Mouse (Mus musculus): ENCODE results near the gene Ndufb8. TPM values are rescaled to one million over a fixed set of nuclear protein-coding genes. Genes with fewer than 3 reads are reported as not detected.
A peak's percentile ranks its signal among the peaks of the same experiment; 100 is the strongest.

Ndufb8 gene
- polyA plus RNA-seq, 1 experiment from 2014 or later: 838 TPM

DNA sequence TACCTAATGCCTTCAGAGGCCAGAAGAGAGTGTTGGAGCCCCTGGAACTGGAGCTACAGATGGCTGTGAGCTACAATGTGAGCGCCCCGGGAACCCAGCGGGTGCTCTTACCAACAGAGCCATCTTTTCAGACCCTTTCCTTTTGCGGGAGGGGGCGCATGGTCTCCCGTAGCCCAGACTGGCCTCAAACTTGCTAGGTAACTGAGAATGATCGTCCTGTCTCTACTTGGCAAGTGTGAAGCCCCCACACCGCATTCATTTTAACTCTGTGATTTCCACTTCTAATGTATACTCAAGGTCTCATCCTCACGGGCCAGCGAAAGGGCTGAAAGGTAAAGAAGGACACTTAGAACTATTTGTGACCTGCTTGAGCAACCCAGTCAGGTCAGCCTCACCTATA lies 10.9 kb downstream of the Ndufb8 start:
- ATAC-seq: no peak
- WGBS: 54% methylated on average over 10 of the region's 10 CpGs

GRCm38 (mm10) chr19:44542694-44543178 lies 12.5 kb downstream of the Ndufb8 start:
- no peak for ATAC-seq
- Histone ChIP-seq H3K36me3 (ENCODE audit: control insufficient read depth, insufficient read depth, low read length) (no peaks in the 10 kb centered on the region), H3K4me2 (ENCODE audit: low read length) (no peak overlapping the region), H3K9ac (ENCODE audit: low read depth, low read length) (no peak overlapping the region), H3K27me3 (replicated peaks; ENCODE audit: control insufficient read depth, insufficient read depth, low read length) (peaks cover 10% of the 10 kb centered on the region), H3K4me1 (ENCODE audit: control insufficient read depth, insufficient read depth, low read depth, low read length) (peaks cover 4% of the 10 kb centered on the region), H3K4me3 (ENCODE audit: low read length) (no peak overlapping the region), H3K9me3 (ENCODE audit: control insufficient read depth, low read length) (peaks cover 6% of the 10 kb centered on the region), H3K27ac (ENCODE audit: low read depth, low read length) (no peak overlapping the region)
- 93% methylated on average over 8 of the region's 8 CpGs for WGBS

More for the DNA sequence above, 10.9 kb downstream of the Ndufb8 start:
- H3K4me1 ChIP-seq (ENCODE audit: control insufficient read depth, insufficient read depth, low read depth, low read length): peaks cover 4% of the 10 kb centered on the region
- peaks cover 5% of the 10 kb centered on the region; the same call in 1 of the 2 replicates for H3K36me3 ChIP-seq (ENCODE audit: control insufficient read depth, insufficient read depth, low read length)
- peaks cover 10% of the 10 kb centered on the region for H3K27me3 ChIP-seq (replicated peaks; ENCODE audit: control insufficient read depth, insufficient read depth, low read length)
- H3K4me3 ChIP-seq (ENCODE audit: low read length): no peak overlapping the region
- peaks cover 6% of the 10 kb centered on the region for H3K9me3 ChIP-seq (ENCODE audit: control insufficient read depth, low read length)
- H3K9ac ChIP-seq (ENCODE audit: low read depth, low read length): no peak overlapping the region
- no peak overlapping the region for H3K27ac ChIP-seq (ENCODE audit: low read depth, low read length)
- H3K4me2 ChIP-seq (ENCODE audit: low read length): no peak overlapping the region; the same call in 1 of the 2 replicates

DNA sequence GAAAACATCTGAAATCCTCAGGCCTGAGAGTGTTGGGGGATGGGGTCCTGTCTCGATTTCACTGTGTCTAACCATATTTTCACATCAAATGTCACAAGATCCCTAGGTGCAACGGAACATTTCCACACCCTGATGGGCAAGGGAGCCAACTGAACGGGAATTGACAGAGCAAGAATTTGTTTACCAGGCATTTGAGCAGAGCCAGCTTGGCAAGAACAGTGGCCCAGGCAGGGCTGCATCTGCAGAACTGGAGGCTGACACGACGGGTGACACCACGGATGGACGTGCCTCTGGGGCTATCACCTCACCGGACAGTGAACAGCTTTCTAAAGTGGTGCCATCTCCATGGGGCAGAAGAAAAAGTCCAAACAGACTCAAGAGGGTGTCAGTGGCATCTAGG lies 17.8 kb downstream of the Ndufb8 start:
- no peaks in the 10 kb centered on the region for H3K36me3 ChIP-seq (ENCODE audit: control insufficient read depth, insufficient read depth, low read length)
- no peak overlapping the region for H3K4me2 ChIP-seq (ENCODE audit: low read length)
- H3K4me3 ChIP-seq (ENCODE audit: low read length): no peak overlapping the region
- no peaks in the 10 kb centered on the region for H3K4me1 ChIP-seq (ENCODE audit: control insufficient read depth, insufficient read depth, low read depth, low read length)
- H3K27ac ChIP-seq (ENCODE audit: low read depth, low read length): no peak overlapping the region
- no peaks in the 10 kb centered on the region; the same call in 1 of the 2 replicates for H3K27me3 ChIP-seq (replicated peaks; ENCODE audit: control insufficient read depth, insufficient read depth, low read length)
- no peak for ATAC-seq
- no peak overlapping the region for H3K9ac ChIP-seq (ENCODE audit: low read depth, low read length)
- 86% methylated on average over 8 of the region's 8 CpGs for WGBS
- H3K9me3 ChIP-seq (ENCODE audit: control insufficient read depth, low read length): peaks cover 6% of the 10 kb centered on the region

GRCm38 (mm10) chr19:44535376-44535775 lies 19.9 kb downstream of the Ndufb8 start:
- Histone ChIP-seq H3K9me3 (ENCODE audit: control insufficient read depth, low read length) (no peaks in the 10 kb centered on the region), H3K27ac (ENCODE audit: low read depth, low read length) (no peak overlapping the region), H3K9ac (ENCODE audit: low read depth, low read length) (no peak overlapping the region), H3K36me3 (ENCODE audit: control insufficient read depth, insufficient read depth, low read length) (no peaks in the 10 kb centered on the region), H3K4me1 (ENCODE audit: control insufficient read depth, insufficient read depth, low read depth, low read length) (no peaks in the 10 kb centered on the region), H3K27me3 (replicated peaks; ENCODE audit: control insufficient read depth, insufficient read depth, low read length) (no peaks in the 10 kb centered on the region; the same call in 1 of the 2 replicates), H3K4me3 (ENCODE audit: low read length) (no peak overlapping the region), H3K4me2 (ENCODE audit: low read length) (no peak overlapping the region)
- ATAC-seq: peak; percentile 61; the same call in 1 of the 2 replicates
- WGBS: 39% methylated on average over 3 of the region's 3 CpGs

DNA sequence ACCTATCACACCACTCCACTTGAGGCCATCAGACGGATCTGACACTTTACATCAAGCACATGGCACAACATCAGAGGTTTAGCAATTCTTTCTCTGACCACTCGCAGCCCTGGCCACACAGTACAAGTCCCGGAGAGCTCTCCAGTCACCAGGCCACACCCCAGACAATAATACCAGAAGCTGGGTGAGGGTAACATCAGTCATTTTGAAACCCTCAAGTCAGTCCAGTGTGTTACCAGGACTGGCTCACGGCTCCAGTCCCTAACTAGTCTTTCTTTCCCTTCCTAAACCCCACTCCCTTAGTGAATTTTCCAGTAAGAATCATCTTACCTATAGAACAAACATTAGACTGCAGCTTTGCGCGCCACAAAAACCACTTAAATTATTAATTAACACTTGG lies 25.2 kb downstream of the Ndufb8 start:
- no peak overlapping the region for H3K4me3 ChIP-seq (ENCODE audit: low read length)
- H3K27ac ChIP-seq (ENCODE audit: low read depth, low read length): no peak overlapping the region
- no peaks in the 10 kb centered on the region; the same call in 1 of the 2 replicates for H3K27me3 ChIP-seq (replicated peaks; ENCODE audit: control insufficient read depth, insufficient read depth, low read length)
- H3K9ac ChIP-seq (ENCODE audit: low read depth, low read length): no peak overlapping the region
- WGBS: 85% methylated on average over 6 of the region's 6 CpGs
- H3K9me3 ChIP-seq (ENCODE audit: control insufficient read depth, low read length): no peaks in the 10 kb centered on the region
- H3K4me2 ChIP-seq (ENCODE audit: low read length): no peak overlapping the region
- no peaks in the 10 kb centered on the region for H3K36me3 ChIP-seq (ENCODE audit: control insufficient read depth, insufficient read depth, low read length)
- no peaks in the 10 kb centered on the region for H3K4me1 ChIP-seq (ENCODE audit: control insufficient read depth, insufficient read depth, low read depth, low read length)
- no peak for ATAC-seq

DNA sequence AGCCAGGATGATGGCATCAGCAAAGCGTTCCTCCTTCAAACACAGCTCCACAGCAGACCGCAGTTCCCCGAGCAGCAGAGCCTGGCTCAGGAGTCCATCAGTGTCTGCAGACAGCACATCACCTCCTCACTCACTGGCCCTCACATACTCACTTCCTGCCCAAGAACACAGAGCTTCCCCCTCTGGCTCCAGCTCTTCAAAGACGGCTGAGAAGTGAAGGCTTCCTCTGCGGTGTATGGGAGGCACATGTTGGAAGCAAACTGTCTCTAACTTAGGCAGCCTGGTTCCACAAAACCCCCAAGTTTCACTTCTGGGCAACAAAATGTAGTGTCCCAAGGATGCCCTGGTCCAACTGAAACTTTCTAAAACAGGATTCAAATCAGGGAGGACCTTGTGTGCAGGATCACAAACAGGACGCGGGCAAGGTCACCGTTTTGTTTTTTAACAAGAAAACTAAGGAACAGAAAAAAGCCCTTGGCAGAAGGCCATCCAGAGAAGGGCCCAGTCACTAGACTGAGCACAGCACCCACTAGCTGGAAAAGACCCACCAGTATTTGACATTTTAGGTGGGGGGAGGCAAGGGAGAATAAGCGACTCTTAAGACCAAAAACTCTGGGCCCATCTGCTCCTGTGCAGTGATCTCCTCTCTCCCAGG lies 29.6 kb downstream of the Ndufb8 start:
- Histone ChIP-seq H3K4me3 (ENCODE audit: low read length) (no peak overlapping the region), H3K27me3 (replicated peaks; ENCODE audit: control insufficient read depth, insufficient read depth, low read length) (no peaks in the 10 kb centered on the region), H3K4me2 (ENCODE audit: low read length) (no peak overlapping the region), H3K9me3 (ENCODE audit: control insufficient read depth, low read length) (no peaks in the 10 kb centered on the region), H3K36me3 (ENCODE audit: control insufficient read depth, insufficient read depth, low read length) (no peaks in the 10 kb centered on the region), H3K9ac (ENCODE audit: low read depth, low read length) (no peak overlapping the region), H3K27ac (ENCODE audit: low read depth, low read length) (no peak overlapping the region), H3K4me1 (ENCODE audit: control insufficient read depth, insufficient read depth, low read depth, low read length) (no peaks in the 10 kb centered on the region)
- 88% methylated on average over 9 of the region's 9 CpGs for WGBS
- ATAC-seq: no peak

- Histone ChIP-seq H3K27ac (ENCODE audit: low read depth, low read length) (no peak overlapping the region), H3K9me3 (ENCODE audit: control insufficient read depth, low read length) (no peaks in the 10 kb centered on the region), H3K4me1 (ENCODE audit: control insufficient read depth, insufficient read depth, low read depth, low read length) (peaks cover 6% of the 10 kb centered on the region; the same call in 1 of the 2 replicates), H3K4me2 (ENCODE audit: low read length) (no peak overlapping the region), H3K27me3 (replicated peaks; ENCODE audit: control insufficient read depth, insufficient read depth, low read length) (peaks cover 27% of the 10 kb centered on the region), H3K36me3 (ENCODE audit: control insufficient read depth, insufficient read depth, low read length) (no peaks in the 10 kb centered on the region), H3K9ac (ENCODE audit: low read depth, low read length) (no peak overlapping the region), H3K4me3 (ENCODE audit: low read length) (no peak overlapping the region)
- ATAC-seq: no peak
- whole genome bisulfite sequencing: 20% methylated on average over 7 of the region's 7 CpGs
Observed at GRCm38 (mm10) chr19:44519152-44519551, 36.1 kb downstream of the Ndufb8 start.

GRCm38 (mm10) chr19:44517996-44518768 lies 37.1 kb downstream of the Ndufb8 start:
- WGBS: 43% methylated on average over 12 of the region's 12 CpGs
- ATAC-seq: no peak
- H3K27me3 ChIP-seq (replicated peaks; ENCODE audit: control insufficient read depth, insufficient read depth, low read length): peaks cover 35% of the 10 kb centered on the region

DNA sequence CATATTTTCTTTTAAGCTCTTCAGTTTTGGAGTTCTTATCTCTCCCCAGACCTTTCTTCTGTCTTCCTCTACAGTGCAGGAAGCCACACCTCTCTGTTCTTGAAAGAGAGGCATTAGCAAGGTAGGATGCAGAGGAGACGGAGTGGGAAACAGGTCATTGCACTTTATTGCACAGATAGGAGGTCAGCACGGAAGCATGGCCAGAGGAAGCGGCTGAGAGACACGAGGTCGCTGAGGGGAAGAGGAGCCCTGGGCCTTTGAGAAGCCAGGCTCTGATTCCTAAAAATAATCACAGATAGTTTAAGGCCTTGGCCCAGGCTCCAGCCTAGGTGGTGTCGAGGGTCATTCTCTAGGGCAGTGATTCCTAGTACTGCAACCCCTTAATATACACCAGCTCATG lies 39.5 kb downstream of the Ndufb8 start:
- WGBS: 44% methylated on average over 6 of the region's 6 CpGs
- H3K4me1 ChIP-seq (ENCODE audit: control insufficient read depth, insufficient read depth, low read depth, low read length): peaks cover 20% of the 10 kb centered on the region

More at GRCm38 (mm10) chr19:44517996-44518768, 37.1 kb downstream of the Ndufb8 start:
- no peak overlapping the region for H3K27ac ChIP-seq (ENCODE audit: low read depth, low read length)
- H3K4me1 ChIP-seq (ENCODE audit: control insufficient read depth, insufficient read depth, low read depth, low read length): peaks cover 6% of the 10 kb centered on the region; the same call in 1 of the 2 replicates
- H3K4me3 ChIP-seq (ENCODE audit: low read length): no peak overlapping the region
- H3K4me2 ChIP-seq (ENCODE audit: low read length): no peak overlapping the region
- no peak overlapping the region for H3K9ac ChIP-seq (ENCODE audit: low read depth, low read length)
- H3K36me3 ChIP-seq (ENCODE audit: control insufficient read depth, insufficient read depth, low read length): no peaks in the 10 kb centered on the region
- H3K9me3 ChIP-seq (ENCODE audit: control insufficient read depth, low read length): no peaks in the 10 kb centered on the region

More for the DNA sequence above, 39.5 kb downstream of the Ndufb8 start:
- Histone ChIP-seq H3K36me3 (ENCODE audit: control insufficient read depth, insufficient read depth, low read length) (no peaks in the 10 kb centered on the region), H3K27ac (ENCODE audit: low read depth, low read length) (no peak overlapping the region), H3K9me3 (ENCODE audit: control insufficient read depth, low read length) (no peaks in the 10 kb centered on the region), H3K27me3 (replicated peaks; ENCODE audit: control insufficient read depth, insufficient read depth, low read length) (peaks cover 56% of the 10 kb centered on the region), H3K4me3 (ENCODE audit: low read length) (no peak overlapping the region), H3K4me2 (ENCODE audit: low read length) (no peak overlapping the region), H3K9ac (ENCODE audit: low read depth, low read length) (no peak overlapping the region)
- no peak for ATAC-seq
